Mouse (Mus musculus) intestine, embryonic 16.5 days (tissue): ENCODE results near the gene Whamm. TPM values are rescaled to one million over a fixed set of nuclear protein-coding genes. Genes with fewer than 3 reads are reported as not detected.

ENCODE experiments used
- ATAC-seq: fragments of 200-750 bp; cut with Nextera tagmentation; 2 replicates; pipeline ENCODE4 v1.8.0; 2017; ENCODE audit warnings: moderate TSS enrichment, moderate library complexity
- H3K27ac ChIP-seq: fragments of 300-500 bp; sonication (generic); 2 replicates; pipeline ENCODE4 v1.5.1; 2014; ENCODE audit warnings: mild to moderate bottlenecking, low read length
- H3K27me3 ChIP-seq: fragments of 300-500 bp; sonication (generic); replicated peaks from 2 replicates; pipeline ENCODE4 v1.6.1; 2014; ENCODE audit warnings: low read length, control low read depth, mixed read lengths; ENCODE audit not compliant: control insufficient read depth, insufficient read depth
- H3K36me3 ChIP-seq: fragments of 300-500 bp; sonication (generic); 2 replicates; pipeline ENCODE4 v1.6.1; 2014; ENCODE audit warnings: low read length, control low read depth; ENCODE audit not compliant: control insufficient read depth, insufficient read depth
- H3K4me1 ChIP-seq: fragments of 300-500 bp; sonication (generic); 2 replicates; pipeline ENCODE4 v1.6.1; 2014; ENCODE audit warnings: low read length, control low read depth, mixed read lengths; ENCODE audit not compliant: control insufficient read depth, insufficient read depth
- H3K4me2 ChIP-seq: fragments of 300-500 bp; sonication (generic); 2 replicates; pipeline ENCODE4 v1.6.1; 2014; ENCODE audit warnings: low read depth, low read length, control low read depth
- H3K4me3 ChIP-seq: fragments of 300-500 bp; sonication (generic); 2 replicates; pipeline ENCODE4 v1.5.1; 2014; ENCODE audit warnings: mild to moderate bottlenecking, low read length
- H3K9ac ChIP-seq: fragments of 300-500 bp; sonication (generic); 2 replicates; pipeline ENCODE4 v1.6.1; 2014; ENCODE audit warnings: low read depth, low read length
- H3K9me3 ChIP-seq: fragments of 300-500 bp; sonication (generic); 2 replicates; pipeline ENCODE4 v1.6.1; 2016; ENCODE audit warnings: low read length, control low read depth; ENCODE audit not compliant: control insufficient read depth
- WGBS: fragments of 180-500 bp; shearing (Covaris S2); extraction: QIAGEN DNeasy Blood & Tissue Kit; methylation state at CpG from one replicate; pipeline ENCODE4 v1.1.7; 2014; 5-methylcytosine and 5-hydroxymethylcytosine counted together
- polyA plus RNA-seq: library from polyadenylated mRNA; unstranded; fragments of >200 nt; fragmentation: Nextera tagmentation; extraction: Ambion mirVana; gene quantifications from 2 replicates; pipeline ENCODE4 v1.2.1, GENCODE M21; 2015

Whamm gene
- polyA plus RNA-seq, 1 experiment from 2014 or later, result 1.9 TPM

DNA sequence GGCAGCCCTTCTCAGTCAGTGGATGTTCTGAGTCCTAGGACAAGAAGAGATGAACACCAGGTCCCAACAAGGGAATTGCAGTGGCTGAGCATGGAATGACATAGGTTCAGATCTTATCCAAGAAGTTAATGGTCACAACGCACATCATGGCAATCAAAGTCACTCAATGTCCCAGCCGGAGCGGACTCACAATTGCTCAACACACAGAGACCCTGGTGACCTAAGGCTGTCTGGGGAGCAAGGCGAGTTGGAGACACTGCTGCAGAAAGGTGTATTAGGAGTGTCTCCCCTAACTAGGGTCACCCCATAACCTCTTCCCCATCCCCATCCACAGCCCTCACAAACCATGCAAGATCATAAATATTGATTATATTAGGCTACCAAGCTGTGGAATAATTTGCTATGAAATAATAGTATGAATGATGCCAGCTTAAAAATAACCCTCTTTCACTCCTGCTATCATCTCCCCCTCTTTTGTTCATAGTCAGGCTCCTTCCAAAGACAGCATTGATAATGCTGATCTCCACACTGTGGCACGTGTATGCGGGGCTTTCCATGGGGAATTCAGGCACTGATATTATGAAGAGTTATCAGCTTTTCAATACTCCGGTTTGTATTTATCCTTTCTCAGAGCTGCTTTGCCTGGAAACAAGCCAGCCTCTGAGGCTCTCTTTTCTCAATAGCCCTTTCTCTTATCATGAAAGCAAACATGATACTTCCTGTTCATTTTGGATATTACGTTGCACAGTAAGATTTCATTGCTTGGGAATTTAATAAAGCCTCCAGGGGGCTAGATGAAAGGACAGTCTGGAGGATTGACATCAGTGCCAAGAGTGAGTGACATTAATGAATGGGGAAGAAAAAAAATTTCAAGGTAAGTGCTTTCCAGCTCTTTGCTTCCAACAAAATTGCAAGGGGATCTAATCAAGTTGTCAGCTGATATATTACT is 10.7 kb upstream of the Whamm start:
- no peak overlapping the region for H3K27ac ChIP-seq
- no peak overlapping the region for H3K4me2 ChIP-seq
- no peaks in the 10 kb centered on the region for H3K9me3 ChIP-seq
- H3K36me3 ChIP-seq, result no peaks in the 10 kb centered on the region
- H3K4me3 ChIP-seq, result no peak overlapping the region
- no peaks in the 10 kb centered on the region for H3K27me3 ChIP-seq
- no peak overlapping the region for H3K9ac ChIP-seq
- WGBS, result 64% methylated on average over 8 of the region's 8 CpGs
- ATAC-seq, result no peak
- H3K4me1 ChIP-seq, result no peaks in the 10 kb centered on the region

DNA sequence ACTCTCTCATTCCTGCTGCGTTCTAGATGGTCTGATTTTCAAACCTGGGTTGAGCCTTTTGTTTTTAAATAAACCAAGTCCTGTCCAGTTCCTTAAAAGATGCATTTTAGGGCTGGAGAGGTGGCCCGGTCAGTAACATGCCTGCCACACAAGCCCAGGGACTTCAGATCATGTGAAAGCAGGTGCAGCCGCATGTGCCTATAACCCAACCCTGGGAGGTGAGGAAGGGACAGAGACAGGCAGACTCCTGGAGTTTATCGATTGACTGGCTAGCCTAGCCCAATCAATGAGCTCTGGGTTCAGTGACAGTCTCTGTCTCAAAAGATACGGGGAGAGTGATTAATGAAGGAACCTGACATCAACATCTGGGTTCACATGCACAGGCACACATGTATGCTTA is 9.9 kb upstream of the Whamm start:
- no peak overlapping the region for H3K4me3 ChIP-seq
- 64% methylated on average over 5 of the region's 5 CpGs for WGBS
- no peaks in the 10 kb centered on the region for H3K9me3 ChIP-seq
- H3K4me2 ChIP-seq, result no peak overlapping the region
- no peak overlapping the region for H3K9ac ChIP-seq
- no peaks in the 10 kb centered on the region for H3K36me3 ChIP-seq
- no peaks in the 10 kb centered on the region for H3K4me1 ChIP-seq
- no peaks in the 10 kb centered on the region for H3K27me3 ChIP-seq
- no peak for ATAC-seq
- no peak overlapping the region for H3K27ac ChIP-seq

DNA sequence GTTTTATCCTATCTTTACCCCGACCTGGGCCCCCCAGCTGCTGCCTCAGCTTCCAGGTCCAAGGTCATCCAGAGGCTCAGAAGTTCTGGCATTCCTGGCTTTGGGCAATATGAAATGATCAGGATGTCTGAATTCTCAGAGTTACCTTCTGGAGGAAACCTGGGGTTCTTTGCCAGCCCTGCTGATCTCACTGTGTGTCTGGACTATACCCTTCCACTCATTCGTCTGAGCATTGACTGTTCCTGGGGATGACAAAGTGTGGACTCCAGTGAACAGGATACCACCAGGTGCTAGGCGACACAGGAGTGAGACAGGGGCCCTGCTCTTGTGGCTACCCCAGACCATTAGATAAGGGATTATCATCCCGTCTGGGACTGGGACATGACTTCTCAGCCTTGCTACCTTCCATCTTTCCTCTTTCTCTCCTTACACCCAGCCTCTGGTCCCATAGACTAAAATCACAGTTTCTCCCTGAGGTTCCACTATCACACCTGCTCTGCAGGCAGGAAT is 7.5 kb upstream of the Whamm start:
- no peak overlapping the region for H3K27ac ChIP-seq
- WGBS, result 70% methylated on average over 4 of the region's 4 CpGs
- no peaks in the 10 kb centered on the region for H3K27me3 ChIP-seq

DNA sequence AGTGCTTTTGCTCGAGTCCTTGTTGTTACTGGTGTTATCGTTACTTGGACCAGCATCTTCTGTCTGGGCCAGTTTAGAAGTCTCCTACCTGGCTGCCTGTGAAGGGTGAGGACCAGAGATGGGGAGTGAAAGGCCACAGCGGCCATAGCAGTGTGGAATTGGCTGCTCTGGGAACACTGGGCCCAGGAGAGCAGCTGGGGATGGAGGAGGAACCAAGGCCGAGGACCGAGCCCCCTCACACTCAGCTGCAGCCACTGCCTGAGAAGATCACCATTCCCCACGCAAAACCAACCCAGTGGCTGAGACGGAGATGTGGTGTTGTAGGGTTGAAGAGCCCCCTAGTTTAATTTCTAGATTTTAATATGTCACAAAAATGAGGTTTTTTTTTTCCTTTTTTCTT is 6.3 kb upstream of the Whamm start:
- Histone ChIP-seq H3K27me3 (no peaks in the 10 kb centered on the region), H3K9me3 (no peaks in the 10 kb centered on the region), H3K9ac (no peak overlapping the region), H3K36me3 (no peaks in the 10 kb centered on the region), H3K4me1 (no peaks in the 10 kb centered on the region), H3K4me3 (no peak overlapping the region), H3K4me2 (no peak overlapping the region), H3K27ac (no peak overlapping the region)
- WGBS, result 67% methylated on average over 7 of the region's 7 CpGs
- no peak for ATAC-seq

More for the DNA sequence above, 7.5 kb upstream of the Whamm start:
- Histone ChIP-seq H3K9ac (no peak overlapping the region), H3K4me1 (no peaks in the 10 kb centered on the region), H3K9me3 (no peaks in the 10 kb centered on the region), H3K36me3 (no peaks in the 10 kb centered on the region), H3K4me2 (no peak overlapping the region), H3K4me3 (no peak overlapping the region)
- no peak for ATAC-seq

DNA sequence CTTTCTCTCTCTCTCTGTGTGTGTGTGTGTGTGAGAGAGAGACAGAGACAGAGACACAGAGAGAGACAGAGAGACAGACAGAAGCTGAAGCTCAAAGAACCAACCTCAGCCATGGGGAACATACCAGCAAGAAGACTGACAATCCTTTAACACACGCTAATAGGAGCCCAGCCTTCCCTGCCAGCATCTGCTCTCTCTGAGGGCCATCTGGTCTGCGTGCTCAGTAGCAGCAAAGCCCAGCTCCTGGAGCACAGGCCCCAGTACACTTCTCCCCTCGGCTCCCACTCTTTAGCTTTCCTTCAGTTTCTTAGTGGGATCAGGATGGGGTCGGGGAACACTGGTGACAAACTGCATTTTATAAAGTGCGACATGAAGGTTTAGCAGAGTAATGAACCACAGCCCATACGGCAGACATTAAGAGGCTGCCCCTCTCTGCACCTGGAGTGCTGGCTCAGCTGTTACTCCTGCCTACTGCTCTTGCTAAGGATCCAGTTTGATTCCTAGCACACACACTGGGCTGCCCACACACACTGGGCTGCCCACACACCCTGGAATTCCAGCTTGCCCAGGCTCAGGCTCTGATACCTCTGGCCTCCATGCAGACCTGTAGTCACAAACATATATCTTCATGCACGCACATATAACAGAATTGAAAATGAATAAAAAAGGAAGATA is 5.5 kb upstream of the Whamm start:
- Histone ChIP-seq H3K4me3 (no peak overlapping the region), H3K9ac (no peak overlapping the region; the same call in 1 of the 2 replicates), H3K27me3 (no peaks in the 10 kb centered on the region), H3K9me3 (no peaks in the 10 kb centered on the region), H3K4me1 (no peaks in the 10 kb centered on the region), H3K36me3 (no peaks in the 10 kb centered on the region), H3K4me2 (no peak overlapping the region), H3K27ac (no peak overlapping the region)
- WGBS, result 61% methylated on average over 7 of the region's 7 CpGs
- ATAC-seq, result no peak

DNA sequence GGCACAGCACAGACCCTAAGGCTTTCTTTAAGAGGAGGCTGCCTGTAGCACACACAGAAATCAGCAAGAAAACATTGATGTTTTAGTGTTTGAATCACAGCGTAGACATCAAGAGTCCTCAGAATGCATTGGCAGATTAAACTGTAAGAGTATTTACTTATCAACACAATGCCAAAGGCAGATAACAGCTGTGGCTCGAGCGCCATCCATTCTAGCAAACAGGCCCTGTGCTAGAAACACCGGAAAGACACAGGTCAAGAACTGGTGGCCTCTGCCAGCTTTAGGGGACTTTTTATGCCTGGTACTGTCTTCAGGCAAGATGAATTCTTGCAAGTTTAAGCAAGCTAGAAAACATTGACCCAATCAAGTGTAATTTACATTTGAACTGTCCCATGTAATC is 4.7 kb upstream of the Whamm start:
- Histone ChIP-seq H3K9me3 (no peaks in the 10 kb centered on the region), H3K27ac (no peak overlapping the region), H3K36me3 (no peaks in the 10 kb centered on the region), H3K4me3 (no peak overlapping the region), H3K4me2 (no peak overlapping the region), H3K4me1 (0 out of 2 replicates have a peak, but pooled peaks cover 3% of the 10 kb centered on the region), H3K9ac (no peak overlapping the region), H3K27me3 (no peaks in the 10 kb centered on the region)
- WGBS, result 80% methylated on average over 4 of the region's 4 CpGs
- ATAC-seq, result no peak

DNA sequence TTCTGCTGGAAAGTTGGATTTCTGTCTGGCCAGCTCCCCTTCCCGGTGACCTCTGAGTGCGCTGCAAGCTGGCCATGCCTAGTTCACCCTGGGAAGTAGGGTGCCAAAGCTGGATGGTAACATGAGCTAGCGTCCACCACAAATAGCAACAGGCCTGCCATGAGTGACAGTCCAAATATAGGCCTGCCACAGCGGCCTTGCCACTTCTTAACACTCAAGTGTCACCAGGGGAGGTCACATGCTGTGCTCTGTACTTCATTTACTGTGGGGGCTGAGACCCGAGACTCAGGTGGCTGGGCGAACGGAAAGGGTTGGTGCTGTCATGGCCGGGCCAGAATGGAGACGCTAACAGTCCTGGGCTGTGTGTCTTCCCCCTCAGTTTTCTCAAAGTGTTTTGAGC is 4.2 kb upstream of the Whamm start, which contains the start of gene Fsd2:
Gene Fsd2 (minus strand): TSS at position 53 of the 400 bp plus-strand sequence.
- no peak within 1 kb of the TSS for H3K27ac ChIP-seq
- no peak for ATAC-seq

DNA sequence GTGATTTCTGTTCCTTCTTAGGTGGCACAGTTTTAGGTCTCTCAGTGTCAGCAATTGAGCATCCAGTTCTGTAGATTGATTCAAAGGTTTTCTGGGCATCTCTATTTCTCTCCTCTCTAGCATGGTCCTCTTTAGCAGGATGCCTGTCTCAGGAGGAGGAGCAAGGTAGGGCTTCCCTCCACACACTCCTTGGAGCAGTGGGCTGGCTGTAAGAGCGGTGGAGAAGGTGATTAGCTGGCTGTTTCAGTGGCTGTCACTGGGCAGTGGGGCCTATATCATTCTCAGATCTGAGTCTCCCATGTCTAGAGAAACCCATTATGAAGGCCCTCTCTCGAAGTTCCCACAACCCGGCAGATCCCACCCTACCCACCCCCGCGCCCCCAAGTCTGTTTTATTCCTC is 3.7 kb upstream of the Whamm start:
- no peaks in the 10 kb centered on the region for H3K9me3 ChIP-seq
- H3K4me3 ChIP-seq, result no peak overlapping the region
- no peak overlapping the region for H3K9ac ChIP-seq
- H3K4me1 ChIP-seq, result peaks cover 3% of the 10 kb centered on the region; the same call in 1 of the 2 replicates
- H3K27ac ChIP-seq, result no peak overlapping the region
- no peaks in the 10 kb centered on the region for H3K36me3 ChIP-seq
- H3K4me2 ChIP-seq, result no peak overlapping the region
- 92% methylated on average over 5 of the region's 5 CpGs for WGBS
- ATAC-seq, result no peak
- no peaks in the 10 kb centered on the region for H3K27me3 ChIP-seq

More for the DNA sequence above, 4.2 kb upstream of the Whamm start, which contains the start of gene Fsd2:
- Histone ChIP-seq H3K4me1 (0 out of 2 replicates have a peak, but pooled peaks cover 3% of the 10 kb centered on the region), H3K4me2 (no peak within 1 kb of the TSS), H3K9me3 (no peaks in the 10 kb centered on the region), H3K9ac (no peak within 1 kb of the TSS; the same call in 1 of the 2 replicates), H3K36me3 (no peaks in the 10 kb centered on the region), H3K4me3 (no peak within 1 kb of the TSS), H3K27me3 (no peaks in the 10 kb centered on the region)
- 76% methylated on average over 9 of the region's 9 CpGs for WGBS

DNA sequence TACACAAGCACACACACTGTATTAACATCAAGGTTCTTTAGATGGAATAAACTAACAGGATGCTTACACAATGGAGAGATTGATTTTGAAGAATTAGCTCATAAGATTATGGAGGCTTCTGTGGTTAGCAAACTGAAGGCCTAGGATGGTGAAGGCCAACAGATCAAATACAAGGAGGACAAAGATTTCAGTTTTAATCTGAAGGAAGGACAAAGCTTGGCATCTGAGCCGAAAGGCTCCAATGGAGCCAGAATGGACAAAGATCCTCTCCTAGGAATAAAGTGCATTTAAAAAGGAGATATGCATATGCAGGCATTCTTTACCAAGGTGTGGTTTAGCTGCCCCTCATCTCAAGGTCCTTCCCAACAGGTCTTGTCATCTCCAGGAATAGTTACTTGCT is 1.2 kb upstream of the Whamm start:
- ATAC-seq, result no peak
- no peaks in the 10 kb centered on the region for H3K9me3 ChIP-seq
- H3K36me3 ChIP-seq, result no peaks in the 10 kb centered on the region
- no peak overlapping the region for H3K4me3 ChIP-seq
- peaks cover 8% of the 10 kb centered on the region; the same call in 1 of the 2 replicates for H3K4me1 ChIP-seq
- H3K27me3 ChIP-seq, result no peaks in the 10 kb centered on the region
- WGBS, result 95% methylated on average over 1 of the region's 1 CpGs
- no peak overlapping the region for H3K9ac ChIP-seq
- no peak overlapping the region for H3K4me2 ChIP-seq
- H3K27ac ChIP-seq, result no peak overlapping the region
